Mouse (Mus musculus): ENCODE results near the gene Vmn2r86. TPM values are rescaled to one million over a fixed set of nuclear protein-coding genes. Genes with fewer than 3 reads are reported as not detected.
"Not testable (repeated sequence)": the region's sequence is repeated elsewhere in the genome, so short reads cannot be mapped to it uniquely, and the experiment has no call there.

Vmn2r86 gene
- under 1 TPM; 0.17 to 0.18 TPM for total RNA-seq (2021)
- long read RNA-seq, experiment 1: 0 reads
- long read RNA-seq, experiment 2: 0 reads

- not testable (repeated sequence) for H3K4me3 ChIP-seq; DNase-seq (ENCODE audit: low spot score in 2 of 2); H3K27ac ChIP-seq
Observed at GRCm38 (mm10) chr10:130455950-130456349, at the start of gene Vmn2r86. Vmn2r86 (minus strand) TSS chr10:130456050.

- no peak for DNase-seq (ENCODE audit: low spot score in 2 of 2)
- Histone ChIP-seq H3K27ac (no peak within 1 kb of the TSS), H3K4me3 (no peak within 1 kb of the TSS)
- TF ChIP-seq CTCF (conservative IDR thresholded peaks at IDR 0.05): no peak
Observed at GRCm38 (mm10) chr10:130497296-130497695, 41.4 kb upstream of the Vmn2r86 start, which contains the start of gene Vmn2r87. Vmn2r87 (minus strand) TSS chr10:130497396.

DNA sequence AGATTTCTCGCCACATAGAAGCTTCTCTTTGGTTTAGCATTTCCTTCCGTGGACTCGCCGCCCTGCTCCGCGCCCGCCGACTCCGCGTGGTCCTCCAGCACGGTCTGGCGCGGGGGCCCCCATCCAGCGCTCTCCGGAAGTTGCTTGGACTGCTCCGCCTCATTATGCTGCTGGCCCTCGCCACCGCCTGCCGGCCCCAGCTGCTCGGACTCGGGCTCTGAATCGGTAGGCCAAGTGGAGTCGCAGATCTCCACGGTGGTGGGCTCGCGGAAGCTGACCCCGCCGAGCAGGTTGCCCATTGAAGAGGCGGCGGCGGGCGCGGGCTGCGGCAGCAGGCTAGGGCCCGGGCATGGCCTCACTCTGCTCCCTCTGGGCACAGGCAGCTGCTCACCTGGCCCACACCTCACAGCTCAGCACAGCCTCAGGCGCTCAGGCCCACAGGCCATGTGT lies 14.5 kb upstream of the Vmn2r86 start:
- Histone ChIP-seq H3K27ac (no peak overlapping the region), H3K4me3 (peak overlapping the region; percentile 50)
- no peak for TF ChIP-seq CTCF (conservative IDR thresholded peaks at IDR 0.05)
- peak in 1 of 2 experiments; percentile 1 for DNase-seq (ENCODE audit: low spot score in 2 of 2)

DNA sequence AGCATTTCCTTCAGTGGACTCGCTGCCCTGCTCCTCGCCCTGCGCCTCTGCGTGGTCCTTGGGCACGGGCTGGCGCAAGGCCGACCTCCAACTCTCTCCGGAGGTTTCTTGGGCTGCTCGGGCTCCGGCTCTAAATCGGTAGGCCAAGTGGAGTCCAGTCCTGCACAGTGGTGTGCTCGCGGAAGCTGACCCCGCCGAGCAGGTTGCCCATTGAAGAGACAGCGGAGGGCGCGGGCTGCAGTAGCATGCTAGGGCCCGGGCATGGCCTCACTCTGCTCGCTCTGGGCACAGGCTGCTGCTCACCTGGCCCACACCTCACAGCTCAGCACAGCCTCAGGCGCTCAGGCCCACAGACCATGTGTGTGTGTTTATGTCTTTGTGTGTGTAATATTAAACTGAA lies 11.1 kb downstream of the Vmn2r86 start:
- no peak overlapping the region for H3K4me3 ChIP-seq
- DNase-seq (ENCODE audit: low spot score in 2 of 2): no peak
- H3K27ac ChIP-seq: no peak overlapping the region
- TF ChIP-seq CTCF (conservative IDR thresholded peaks at IDR 0.05): no peak

- DNase-seq (ENCODE audit: low spot score in 2 of 2); H3K4me3 ChIP-seq; H3K27ac ChIP-seq: not testable (repeated sequence)
Observed at GRCm38 (mm10) chr10:130434185-130434898, 21.5 kb downstream of the Vmn2r86 start.

GRCm38 (mm10) chr10:130429603-130430002 lies 26.2 kb downstream of the Vmn2r86 start, which contains the start of gene Vmn2r85:
Vmn2r85 (minus strand) TSS chr10:130429703.
- DNase-seq (ENCODE audit: low spot score in 2 of 2); H3K27ac ChIP-seq; H3K4me3 ChIP-seq: not testable (repeated sequence)

DNA sequence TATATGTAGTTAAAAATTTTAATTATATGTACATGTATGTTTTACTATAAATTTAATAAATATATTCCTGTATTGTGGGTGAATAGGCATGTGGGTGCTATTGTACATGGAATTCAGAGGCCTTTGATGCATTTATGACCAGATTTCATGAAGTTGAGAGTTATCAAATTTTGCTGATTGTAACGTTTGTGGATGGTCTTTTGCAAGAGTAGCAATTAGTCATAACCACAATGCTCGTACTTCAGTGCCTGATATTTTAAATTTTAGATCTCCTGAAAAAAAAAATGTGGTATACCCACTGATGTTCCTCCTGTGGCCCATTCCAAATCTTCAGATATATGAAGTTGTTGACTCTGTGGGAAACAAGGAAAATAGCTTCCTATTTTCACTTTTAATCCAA lies 33.5 kb downstream of the Vmn2r86 start:
- H3K27ac ChIP-seq; DNase-seq (ENCODE audit: low spot score in 2 of 2); H3K4me3 ChIP-seq: not testable (repeated sequence)

- DNase-seq (ENCODE audit: low spot score in 2 of 2): no peak
- H3K4me3 ChIP-seq: no peak overlapping the region
- no peak for TF ChIP-seq CTCF (conservative IDR thresholded peaks at IDR 0.05)
- H3K27ac ChIP-seq: no peak overlapping the region
Observed at GRCm38 (mm10) chr10:130420401-130420800, 35.4 kb downstream of the Vmn2r86 start.

DNA sequence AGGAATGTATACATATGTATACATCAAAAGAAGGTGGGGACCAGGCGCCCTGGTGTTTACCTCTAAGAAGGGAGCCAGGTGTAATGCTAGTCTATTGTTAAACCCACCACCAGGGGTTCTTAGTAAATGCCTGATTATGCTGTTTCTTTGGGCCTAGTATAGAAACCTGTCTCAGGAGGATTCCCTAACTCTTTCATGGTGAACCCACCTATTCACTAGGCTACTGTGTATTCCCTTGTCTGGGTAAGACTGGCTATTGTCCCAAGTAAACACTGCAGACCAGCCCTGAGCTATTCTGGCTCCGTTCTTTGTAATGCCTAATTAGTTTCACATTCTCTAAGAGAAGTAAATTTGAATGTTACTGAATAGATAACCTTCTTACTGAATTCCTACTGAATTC lies 35.9 kb downstream of the Vmn2r86 start:
- not testable (repeated sequence) for H3K27ac ChIP-seq; H3K4me3 ChIP-seq; DNase-seq (ENCODE audit: low spot score in 2 of 2)

DNA sequence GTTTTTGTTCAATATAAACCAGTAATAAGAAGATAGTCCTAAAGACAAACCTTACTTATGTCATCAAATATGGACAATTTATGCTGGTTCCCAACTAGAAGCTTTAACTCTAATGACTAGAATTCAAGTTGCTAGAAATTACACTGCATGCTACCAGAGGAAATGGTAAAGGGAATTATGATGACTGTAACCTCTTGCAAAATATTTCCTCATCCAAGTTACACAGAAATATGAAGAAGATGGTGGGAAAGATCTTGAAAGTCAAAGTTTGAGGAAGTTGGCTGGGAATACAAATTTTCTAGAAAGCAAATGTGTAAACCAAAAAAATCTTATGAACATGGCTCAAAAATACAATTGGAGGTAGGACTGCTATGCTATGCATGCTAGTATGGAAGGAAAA lies 39.5 kb downstream of the Vmn2r86 start:
- DNase-seq (ENCODE audit: low spot score in 2 of 2): not testable (repeated sequence)

DNA sequence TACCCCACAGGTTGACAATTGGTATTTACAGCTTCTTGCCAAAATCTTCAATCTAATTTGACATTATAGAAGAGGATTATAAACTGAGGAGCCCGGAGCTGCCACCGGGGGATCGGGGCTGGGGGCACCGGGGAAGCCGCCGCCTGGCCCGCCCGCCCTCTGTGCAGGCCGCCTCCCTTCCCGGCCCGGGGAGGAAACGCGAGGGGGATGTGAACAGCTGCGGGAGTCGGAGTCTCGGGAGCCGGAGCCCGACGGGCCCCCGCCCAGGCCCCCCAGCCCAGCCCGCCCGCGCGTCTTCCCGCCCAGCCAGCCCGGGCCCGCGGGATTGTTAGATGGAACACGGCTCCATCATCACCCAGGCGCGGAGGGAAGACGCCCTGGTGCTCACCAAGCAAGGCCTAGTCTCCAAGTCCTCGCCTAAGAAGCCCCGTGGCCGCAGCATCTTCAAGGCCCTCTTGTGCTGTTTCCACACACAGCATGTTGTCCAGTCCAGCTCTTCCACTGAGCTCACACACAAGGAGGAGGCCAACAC lies 43.6 kb downstream of the Vmn2r86 start:
- not testable (repeated sequence) for H3K4me3 ChIP-seq; H3K27ac ChIP-seq; DNase-seq (ENCODE audit: low spot score in 2 of 2)

More for the DNA sequence above, 39.5 kb downstream of the Vmn2r86 start:
- not testable (repeated sequence) for H3K4me3 ChIP-seq, H3K27ac ChIP-seq

DNA sequence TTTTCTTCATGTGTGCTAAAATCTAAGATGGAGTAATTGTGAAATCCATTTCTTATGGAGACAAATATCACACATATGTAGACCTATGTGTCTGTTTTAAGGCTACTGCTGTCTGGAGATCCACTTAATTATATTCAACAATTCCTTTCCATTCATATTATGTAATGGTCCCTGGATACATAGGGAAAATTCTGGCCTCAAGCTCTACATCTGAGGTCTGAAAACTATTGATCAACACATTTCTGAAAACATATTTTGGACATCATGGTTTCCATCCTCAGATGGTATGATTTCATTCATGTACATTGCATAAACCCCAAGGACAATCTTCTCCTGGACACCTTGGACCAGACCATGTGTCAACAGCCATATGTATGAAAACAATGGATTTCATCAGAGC lies 61.6 kb downstream of the Vmn2r86 start, which contains the start of gene Vmn2r84:
Gene Vmn2r84 (minus strand): TSS at position 101 of the 400 bp plus-strand sequence.
- DNase-seq (ENCODE audit: low spot score in 2 of 2): no peak
- Histone ChIP-seq H3K4me3 (no peak within 1 kb of the TSS), H3K27ac (no peak within 1 kb of the TSS)
- no peak for TF ChIP-seq CTCF (conservative IDR thresholded peaks at IDR 0.05)

Other genes starting within 250 kb of the Vmn2r86 start
- gene Olfr827, start 241.6 kb downstream of the Vmn2r86 start, total RNA-seq (2021): not detected
- gene Neurod4, start 175.8 kb downstream of the Vmn2r86 start, total RNA-seq (2021): under 1 TPM; 0.10 to 0.18 TPM
- 1 to 10 TPM; 1.6 to 1.7 TPM for gene Tespa1, start 133.2 kb downstream of the Vmn2r86 start, total RNA-seq (2021)
- gene Vmn2r84, start 61.7 kb downstream of the Vmn2r86 start, total RNA-seq (2021): under 1 TPM; 0.13 to 0.20 TPM
- under 1 TPM; 0.29 to 0.41 TPM for gene Vmn2r85, start 26.3 kb downstream of the Vmn2r86 start, total RNA-seq (2021)
- gene Vmn2r87, start 41.3 kb upstream of the Vmn2r86 start, total RNA-seq (2021): under 1 TPM; 0.54 to 0.74 TPM

All from layer of hippocampus, adult 2 months (tissue).